Comparison of ENCODE assay signal across 23 mouse cellular contexts in the genomic region with DNA sequence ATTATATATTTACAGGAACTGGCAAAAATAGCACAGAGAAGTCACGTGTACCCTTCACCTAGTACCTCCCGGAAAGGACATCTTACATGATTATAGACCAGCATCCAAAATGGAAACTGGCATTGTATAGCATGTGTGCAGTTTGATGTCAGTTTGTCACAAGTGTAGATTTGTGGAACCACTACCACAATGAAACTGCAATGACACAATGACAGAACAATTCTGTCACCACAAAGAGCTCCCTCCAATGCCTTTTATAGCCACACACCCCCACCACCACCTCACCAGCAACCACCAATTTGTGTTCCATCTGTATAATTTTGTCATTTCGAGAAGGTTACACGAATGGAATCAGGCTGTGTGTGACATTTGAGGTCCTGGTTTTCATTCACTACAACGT.
"Had no signal": no experiment of that assay in that cellular context is flagged by ENCODE, and none has a peak within 500 bp of the region (broad histone marks: within the 10 kb centered on the region; RNA-seq: fewer than 3 reads in every experiment).

No protein-coding gene starts in this region.

- H3K9me3 ChIP-seq: liver, embryonic 13.5 days; liver, embryonic 15.5 days; lung, embryonic 15.5 days; midbrain, embryonic 10.5 days; midbrain, embryonic 12.5 days; neural tube, embryonic 13.5 days; neural tube, embryonic 15.5 days; stomach, embryonic 15.5 days had no signal

- H3K27ac ChIP-seq: liver, embryonic 13.5 days; liver, embryonic 15.5 days; lung, embryonic 15.5 days; macrophage; midbrain, embryonic 10.5 days; midbrain, embryonic 12.5 days; neural tube, embryonic 13.5 days; neural tube, embryonic 15.5 days; stomach, embryonic 15.5 days had no signal

- H3K36me3 ChIP-seq: liver, embryonic 13.5 days; liver, embryonic 15.5 days; lung, embryonic 15.5 days; neural tube, embryonic 15.5 days had no signal

- H3K27me3 ChIP-seq: liver, embryonic 13.5 days; liver, embryonic 15.5 days; lung, embryonic 15.5 days; midbrain, embryonic 12.5 days; neural tube, embryonic 13.5 days; neural tube, embryonic 15.5 days; stomach, embryonic 15.5 days had no signal

- ATAC-seq: liver, postnatal 0 days; lung, postnatal 0 days; midbrain, embryonic 16.5 days had no signal

- H3K9ac ChIP-seq: liver, embryonic 13.5 days; liver, embryonic 15.5 days; liver, postnatal 0 days; lung, embryonic 15.5 days; midbrain, embryonic 12.5 days; neural tube, embryonic 13.5 days; neural tube, embryonic 15.5 days; stomach, embryonic 15.5 days had no signal

- H3K4me3 ChIP-seq: liver, embryonic 13.5 days; liver, embryonic 15.5 days; lung, embryonic 15.5 days; midbrain, embryonic 10.5 days; midbrain, embryonic 12.5 days; myocyte; neural tube, embryonic 13.5 days; neural tube, embryonic 15.5 days; stomach, embryonic 15.5 days had no signal

- H3K4me1 ChIP-seq: liver, embryonic 13.5 days; liver, embryonic 15.5 days; neural tube, embryonic 13.5 days; neural tube, embryonic 15.5 days had no signal

- DNase-seq: liver, embryonic 13.5 days; liver, postnatal 0 days; lung, adult 2 months; lung, postnatal 14 days; lung, postnatal 36 days; midbrain, embryonic 14.5 days; retina, postnatal 1 day; right cerebral cortex, adult 18-20 months; right cerebral cortex, postnatal 14 days; thymus, adult 2 months; thymus, postnatal 25 days; thymus, postnatal 4 days had no signal

- H3K4me2 ChIP-seq: liver, embryonic 13.5 days; liver, embryonic 15.5 days; lung, embryonic 15.5 days; midbrain, embryonic 12.5 days; neural tube, embryonic 13.5 days; neural tube, embryonic 15.5 days; stomach, embryonic 15.5 days had no signal
